Mouse (Mus musculus): Measurements from ENCODE around the gene Wdr74.

Wdr74 gene

GRCm38 (mm10) chr19:8706132-8706667 lies 29.4 kb upstream of the Wdr74 start:
- Histone ChIP-seq H3K9me3 (ENCODE audit: low read length) (peaks cover 14% of the 10 kb centered on the region; the same call in 1 of the 2 replicates), H3K4me3 (replicated peaks; ENCODE audit: low read length) (no peak overlapping the region), H3K27me3 (ENCODE audit: insufficient read depth, low read length) (no peaks in the 10 kb centered on the region), H3K36me3 (ENCODE audit: insufficient read depth, low read length) (peaks cover 61% of the 10 kb centered on the region), H3K4me1 (replicated peaks; ENCODE audit: low read depth, low read length) (peaks cover 97% of the 10 kb centered on the region)
- no peak for TF ChIP-seq NANOG (IDR thresholded peaks at IDR 0.05; ENCODE audit: borderline replicate concordance, low read length)
- TF ChIP-seq CTCF (conservative IDR thresholded peaks at IDR 0.05; ENCODE audit: low read length): no peak
- no peak for TF ChIP-seq POU5F1 (IDR thresholded peaks at IDR 0.05; ENCODE audit: borderline replicate concordance, low read length)

GRCm38 (mm10) chr19:8706930-8707329 lies 28.7 kb upstream of the Wdr74 start:
- peaks cover 97% of the 10 kb centered on the region for H3K4me1 ChIP-seq (replicated peaks; ENCODE audit: low read depth, low read length)
- peaks cover 68% of the 10 kb centered on the region for H3K36me3 ChIP-seq (ENCODE audit: insufficient read depth, low read length)
- H3K27me3 ChIP-seq (ENCODE audit: insufficient read depth, low read length): no peaks in the 10 kb centered on the region
- peaks cover 20% of the 10 kb centered on the region; the same call in 1 of the 2 replicates for H3K9me3 ChIP-seq (ENCODE audit: low read length)
- H3K4me3 ChIP-seq (replicated peaks; ENCODE audit: low read length): no peak overlapping the region
- TF ChIP-seq CTCF (conservative IDR thresholded peaks at IDR 0.05; ENCODE audit: low read length) (no peak), POU5F1 (IDR thresholded peaks at IDR 0.05; ENCODE audit: borderline replicate concordance, low read length) (no peak), NANOG (IDR thresholded peaks at IDR 0.05; ENCODE audit: borderline replicate concordance, low read length) (no peak)

- TF ChIP-seq CTCF (conservative IDR thresholded peaks at IDR 0.05; ENCODE audit: low read length) (no peak), NANOG (IDR thresholded peaks at IDR 0.05; ENCODE audit: borderline replicate concordance, low read length) (no peak), POU5F1 (IDR thresholded peaks at IDR 0.05; ENCODE audit: borderline replicate concordance, low read length) (no peak)
- Histone ChIP-seq H3K4me1 (replicated peaks; ENCODE audit: low read depth, low read length) (peaks cover 81% of the 10 kb centered on the region), H3K4me3 (replicated peaks; ENCODE audit: low read length) (peak overlapping the region; percentile 14; the same call in 1 of the 2 replicates), H3K36me3 (ENCODE audit: insufficient read depth, low read length) (peaks cover 77% of the 10 kb centered on the region), H3K9me3 (ENCODE audit: low read length) (peaks cover 22% of the 10 kb centered on the region; the same call in 1 of the 2 replicates), H3K27me3 (ENCODE audit: insufficient read depth, low read length) (no peaks in the 10 kb centered on the region)
Measured at GRCm38 (mm10) chr19:8708954-8709353, 26.7 kb upstream of the Wdr74 start.

GRCm38 (mm10) chr19:8710057-8710456 lies 25.6 kb upstream of the Wdr74 start:
- no peak for TF ChIP-seq POU5F1 (IDR thresholded peaks at IDR 0.05; ENCODE audit: borderline replicate concordance, low read length)
- TF ChIP-seq NANOG (IDR thresholded peaks at IDR 0.05; ENCODE audit: borderline replicate concordance, low read length): no peak
- no peak for TF ChIP-seq CTCF (conservative IDR thresholded peaks at IDR 0.05; ENCODE audit: low read length)
- peaks cover 81% of the 10 kb centered on the region for H3K4me1 ChIP-seq (replicated peaks; ENCODE audit: low read depth, low read length)
- H3K27me3 ChIP-seq (ENCODE audit: insufficient read depth, low read length): no peaks in the 10 kb centered on the region
- H3K9me3 ChIP-seq (ENCODE audit: low read length): peaks cover 22% of the 10 kb centered on the region; the same call in 1 of the 2 replicates
- peaks cover 74% of the 10 kb centered on the region for H3K36me3 ChIP-seq (ENCODE audit: insufficient read depth, low read length)
- peak overlapping the region; percentile 95 for H3K4me3 ChIP-seq (replicated peaks; ENCODE audit: low read length)

GRCm38 (mm10) chr19:8711506-8711905 lies 24.1 kb upstream of the Wdr74 start:
- Histone ChIP-seq H3K36me3 (ENCODE audit: insufficient read depth, low read length) (peaks cover 63% of the 10 kb centered on the region), H3K27me3 (ENCODE audit: insufficient read depth, low read length) (no peaks in the 10 kb centered on the region), H3K4me1 (replicated peaks; ENCODE audit: low read depth, low read length) (peaks cover 81% of the 10 kb centered on the region), H3K9me3 (ENCODE audit: low read length) (peaks cover 22% of the 10 kb centered on the region; the same call in 1 of the 2 replicates), H3K4me3 (replicated peaks; ENCODE audit: low read length) (peak overlapping the region; percentile 95)
- TF ChIP-seq POU5F1 (IDR thresholded peaks at IDR 0.05; ENCODE audit: borderline replicate concordance, low read length) (no peak), CTCF (conservative IDR thresholded peaks at IDR 0.05; ENCODE audit: low read length) (no peak), NANOG (IDR thresholded peaks at IDR 0.05; ENCODE audit: borderline replicate concordance, low read length) (no peak)

- peaks cover 56% of the 10 kb centered on the region for H3K36me3 ChIP-seq (ENCODE audit: insufficient read depth, low read length)
- H3K9me3 ChIP-seq (ENCODE audit: low read length): peaks cover 22% of the 10 kb centered on the region; the same call in 1 of the 2 replicates
- H3K27me3 ChIP-seq (ENCODE audit: insufficient read depth, low read length): no peaks in the 10 kb centered on the region
- H3K4me1 ChIP-seq (replicated peaks; ENCODE audit: low read depth, low read length): peaks cover 79% of the 10 kb centered on the region
- H3K4me3 ChIP-seq (replicated peaks; ENCODE audit: low read length): peak overlapping the region; percentile 95
- TF ChIP-seq CTCF (conservative IDR thresholded peaks at IDR 0.05; ENCODE audit: low read length) (no peak), NANOG (IDR thresholded peaks at IDR 0.05; ENCODE audit: borderline replicate concordance, low read length) (no peak)
Measured at GRCm38 (mm10) chr19:8711949-8712869, 23.4 kb upstream of the Wdr74 start.

GRCm38 (mm10) chr19:8712870-8713305 lies 22.7 kb upstream of the Wdr74 start:
- TF ChIP-seq POU5F1 (IDR thresholded peaks at IDR 0.05; ENCODE audit: borderline replicate concordance, low read length) (no peak), CTCF (conservative IDR thresholded peaks at IDR 0.05; ENCODE audit: low read length) (no peak), NANOG (IDR thresholded peaks at IDR 0.05; ENCODE audit: borderline replicate concordance, low read length) (no peak)
- peaks cover 79% of the 10 kb centered on the region for H3K4me1 ChIP-seq (replicated peaks; ENCODE audit: low read depth, low read length)
- H3K4me3 ChIP-seq (replicated peaks; ENCODE audit: low read length): peak overlapping the region; percentile 95

GRCm38 (mm10) chr19:8713306-8713996 lies 22.2 kb upstream of the Wdr74 start:
- Histone ChIP-seq H3K36me3 (ENCODE audit: insufficient read depth, low read length) (peaks cover 44% of the 10 kb centered on the region), H3K4me3 (replicated peaks; ENCODE audit: low read length) (peak overlapping the region; percentile 95), H3K9me3 (ENCODE audit: low read length) (peaks cover 21% of the 10 kb centered on the region; the same call in 1 of the 2 replicates), H3K27me3 (ENCODE audit: insufficient read depth, low read length) (no peaks in the 10 kb centered on the region), H3K4me1 (replicated peaks; ENCODE audit: low read depth, low read length) (peaks cover 76% of the 10 kb centered on the region)
- no peak for TF ChIP-seq NANOG (IDR thresholded peaks at IDR 0.05; ENCODE audit: borderline replicate concordance, low read length)
- TF ChIP-seq CTCF (conservative IDR thresholded peaks at IDR 0.05; ENCODE audit: low read length): peak; percentile 23

More at GRCm38 (mm10) chr19:8712870-8713305, 22.7 kb upstream of the Wdr74 start:
- peaks cover 22% of the 10 kb centered on the region; the same call in 1 of the 2 replicates for H3K9me3 ChIP-seq (ENCODE audit: low read length)
- no peaks in the 10 kb centered on the region for H3K27me3 ChIP-seq (ENCODE audit: insufficient read depth, low read length)
- H3K36me3 ChIP-seq (ENCODE audit: insufficient read depth, low read length): peaks cover 49% of the 10 kb centered on the region
